20 mouse cellular contexts compared by ENCODE assay signal in the genomic region with DNA sequence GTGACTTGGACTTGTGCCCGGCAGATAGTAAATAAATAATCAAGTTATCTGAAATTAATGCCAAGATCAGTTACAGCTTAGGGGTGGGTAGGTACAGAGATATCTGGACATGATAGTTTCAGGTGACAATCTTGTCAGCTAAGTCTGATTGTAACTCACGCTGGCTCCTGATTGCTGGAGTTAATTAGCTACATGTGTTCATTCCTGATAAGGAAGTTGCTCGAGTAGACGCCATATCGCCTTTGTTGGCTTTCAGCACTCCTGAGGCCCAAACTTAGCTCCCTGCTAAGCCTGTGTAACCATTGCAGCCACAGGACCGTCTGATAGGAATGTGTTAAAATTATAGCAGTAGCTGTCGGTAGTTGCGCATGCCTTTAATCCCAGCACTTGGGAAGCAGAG. TPM values are rescaled to one million over a fixed set of nuclear protein-coding genes. Genes with fewer than 3 reads are reported as not detected.
DNase-seq lines count a peak whose midpoint lies in the region; ATAC-seq and TF ChIP-seq lines count a peak whose summit lies in the region.
"Had no signal": no experiment of that assay in that cellular context is flagged by ENCODE, and none has a peak within 500 bp of the region (broad histone marks: within the 10 kb centered on the region; RNA-seq: fewer than 3 reads in every experiment).

No protein-coding gene starts in this region.

- DNase-seq in liver, embryonic 13.5 days: peak; percentile 59
- no peak for DNase-seq in heart, adult 8-10 months (ENCODE audit: low spot score)
- DNase-seq in spleen, postnatal 14 days (ENCODE audit: low spot score in 2 of 2): no peak
- DNase-seq: cerebellum, postnatal 10 days; kidney, adult 11 months; kidney, postnatal 25 days; left cerebral cortex, postnatal 4 days; lung, postnatal 14 days; right cerebral cortex, postnatal 25 days had no signal

- WGBS in intestine, embryonic 15.5 days: 76% methylated on average over 8 of the region's 8 CpGs
- 52% methylated on average over 8 of the region's 8 CpGs for WGBS in intestine, postnatal 0 days
- 17% methylated on average over 8 of the region's 8 CpGs for WGBS in liver, embryonic 13.5 days (ENCODE audit: insufficient replicate concordance)

- no peaks in the 10 kb centered on the region for H3K9me3 ChIP-seq in intestine, embryonic 15.5 days
- no peaks in the 10 kb centered on the region for H3K9me3 ChIP-seq in intestine, postnatal 0 days (ENCODE audit: control insufficient read depth)
- no peaks in the 10 kb centered on the region for H3K9me3 ChIP-seq in liver, embryonic 13.5 days (replicated peaks)
- H3K9me3 ChIP-seq: embryonic facial prominence, embryonic 13.5 days; forebrain, embryonic 10.5 days; hindbrain, embryonic 15.5 days; megakaryocyte, embryonic 14.5 days; midbrain, embryonic 15.5 days had no signal

- H3K4me3 ChIP-seq in intestine, embryonic 15.5 days (replicated peaks): no peak overlapping the region
- no peak overlapping the region for H3K4me3 ChIP-seq in intestine, postnatal 0 days (ENCODE audit: low read depth, low read length)
- H3K4me3 ChIP-seq in liver, embryonic 13.5 days (replicated peaks): no peak overlapping the region
- H3K4me3 ChIP-seq: embryonic facial prominence, embryonic 13.5 days; forebrain, embryonic 10.5 days; hindbrain, embryonic 15.5 days; megakaryocyte, embryonic 14.5 days; midbrain, embryonic 15.5 days had no signal

- no peaks in the 10 kb centered on the region for H3K27me3 ChIP-seq in intestine, embryonic 15.5 days (replicated peaks)
- no peaks in the 10 kb centered on the region for H3K27me3 ChIP-seq in intestine, postnatal 0 days (replicated peaks; ENCODE audit: control insufficient read depth, insufficient read depth, low read length)
- no peaks in the 10 kb centered on the region for H3K27me3 ChIP-seq in liver, embryonic 13.5 days
- H3K27me3 ChIP-seq: embryonic facial prominence, embryonic 13.5 days; hindbrain, embryonic 15.5 days; megakaryocyte, embryonic 14.5 days; midbrain, embryonic 15.5 days had no signal

- H3K4me2 ChIP-seq in intestine, embryonic 15.5 days (replicated peaks): no peak overlapping the region
- no peak overlapping the region for H3K4me2 ChIP-seq in intestine, postnatal 0 days (replicated peaks; ENCODE audit: low read depth)
- peak overlapping the region; percentile 39 for H3K4me2 ChIP-seq in liver, embryonic 13.5 days
- H3K4me2 ChIP-seq: embryonic facial prominence, embryonic 13.5 days; heart, embryonic 11.5 days; hindbrain, embryonic 15.5 days; midbrain, embryonic 15.5 days had no signal

- no peak overlapping the region for H3K27ac ChIP-seq in intestine, embryonic 15.5 days
- no peak overlapping the region for H3K27ac ChIP-seq in intestine, postnatal 0 days (ENCODE audit: low read depth, low read length)
- peak overlapping the region; percentile 68 for H3K27ac ChIP-seq in liver, embryonic 13.5 days
- H3K27ac ChIP-seq: embryonic facial prominence, embryonic 13.5 days; forebrain, embryonic 10.5 days; hindbrain, embryonic 15.5 days; midbrain, embryonic 15.5 days had no signal

- 0 out of 2 replicates have a peak, but pooled peaks have one; percentile 25 for ATAC-seq in intestine, embryonic 15.5 days
- ATAC-seq in intestine, postnatal 0 days: no peak
- ATAC-seq in erythroblast, adult 5-6 weeks (replicated peaks; ENCODE audit: low FRiP score, poor library complexity, severe bottlenecking): peak; percentile 87
- ATAC-seq in liver, embryonic 13.5 days (ENCODE audit: low read depth): peak; percentile 94
- no peak for ATAC-seq in monocyte, adult 5-6 weeks (replicated peaks; ENCODE audit: insufficient number of reproducible peaks, low FRiP score, low TSS enrichment, poor library complexity, severe bottlenecking)
- ATAC-seq: CD4-positive, CD25-positive, alpha-beta regulatory T cell, adult 4 months; midbrain, embryonic 15.5 days had no signal

- peaks cover 42% of the 10 kb centered on the region for H3K36me3 ChIP-seq in intestine, embryonic 15.5 days
- peaks cover 93% of the 10 kb centered on the region for H3K36me3 ChIP-seq in intestine, postnatal 0 days (ENCODE audit: control insufficient read depth, insufficient read depth)
- peaks cover 92% of the 10 kb centered on the region for H3K36me3 ChIP-seq in liver, embryonic 13.5 days

- H3K9ac ChIP-seq in intestine, embryonic 15.5 days: no peak overlapping the region
- H3K9ac ChIP-seq in intestine, postnatal 0 days (ENCODE audit: low read depth, low read length): no peak overlapping the region
- H3K9ac ChIP-seq in liver, embryonic 13.5 days: 0 out of 2 replicates have a peak overlapping the region, but pooled peaks have one; percentile 36
- H3K9ac ChIP-seq: embryonic facial prominence, embryonic 13.5 days; hindbrain, embryonic 15.5 days; midbrain, embryonic 15.5 days had no signal

- no peaks in the 10 kb centered on the region for H3K4me1 ChIP-seq in intestine, embryonic 15.5 days (replicated peaks)
- H3K4me1 ChIP-seq in intestine, postnatal 0 days (replicated peaks; ENCODE audit: control insufficient read depth, insufficient read depth, low read length): no peaks in the 10 kb centered on the region
- H3K4me1 ChIP-seq in liver, embryonic 13.5 days (replicated peaks): peaks cover 22% of the 10 kb centered on the region
- H3K4me1 ChIP-seq: embryonic facial prominence, embryonic 13.5 days; forebrain, embryonic 10.5 days; hindbrain, embryonic 15.5 days; midbrain, embryonic 15.5 days had no signal

- no peak for TF ChIP-seq CTCF in intestine, postnatal 0 days (IDR thresholded peaks at IDR 0.05; ENCODE audit: low read depth)

RNA-seq across cellular contexts. Expression of a gene that starts 40.2 kb away (rescaled TPM):
- polyA plus RNA-seq in intestine, embryonic 15.5 days (2015; fragmentation: Nextera tagmentation; extraction: Ambion mirVana): 189 and 225 TPM in 2 replicates
- 101 and 110 TPM in 2 replicates for polyA plus RNA-seq in intestine, postnatal 0 days (2015; fragmentation: Nextera tagmentation; extraction: Ambion mirVana)
- total RNA-seq in erythroblast, adult 5-6 weeks (2015; ENCODE audit: low replicate concordance): 63.8 and 82.3 TPM in 2 replicates
- total RNA-seq in erythroblast, adult 5-6 weeks (2017; ENCODE audit: low replicate concordance): 43.4 and 72.4 TPM in 2 replicates
- polyA plus RNA-seq in liver, embryonic 13.5 days (2015; fragmentation: Nextera tagmentation; extraction: Ambion mirVana): 120 and 165 TPM in 2 replicates
- 190 to 223 TPM (median 204 TPM) in 3 replicates for total RNA-seq in monocyte, adult 5-6 weeks (2017)
- total RNA-seq in heart, adult 8-10 months (2022): 100 to 1,000 TPM; 106 to 123 (median 114) TPM

Comparison
In these comparisons a context has a peak if more than half of its experiments do, and no peak if none do; other contexts are left out.
1. ATAC-seq: peak in intestine, embryonic 15.5 days (single experiment), erythroblast, adult 5-6 weeks (single experiment) and liver, embryonic 13.5 days (single experiment); none in intestine, postnatal 0 days (single experiment) and monocyte, adult 5-6 weeks (single experiment).